Mouse (Mus musculus) cerebellum, adult (tissue): ENCODE measurements at regions not wholly inside any gene's neighbourhood (a gene's known extent, or its start where the extent isn't known, plus 50 kb on each side); places are given as distances from the start of the nearest gene placed in this dataset.

ENCODE experiments used
- ATAC-seq: cut with Nextera tagmentation; 2 replicates; pipeline ENCODE4 v1.9.2; 2017; ENCODE audit warnings: mild to moderate bottlenecking, moderate library complexity, mixed read lengths; ENCODE audit not compliant: insufficient number of reproducible peaks, low FRiP score, low TSS enrichment

GRCm38 (mm10) chr6:18670677-18671076 is 156.0 kb upstream of the Cttnbp2 start:
- no peak for ATAC-seq

DNA sequence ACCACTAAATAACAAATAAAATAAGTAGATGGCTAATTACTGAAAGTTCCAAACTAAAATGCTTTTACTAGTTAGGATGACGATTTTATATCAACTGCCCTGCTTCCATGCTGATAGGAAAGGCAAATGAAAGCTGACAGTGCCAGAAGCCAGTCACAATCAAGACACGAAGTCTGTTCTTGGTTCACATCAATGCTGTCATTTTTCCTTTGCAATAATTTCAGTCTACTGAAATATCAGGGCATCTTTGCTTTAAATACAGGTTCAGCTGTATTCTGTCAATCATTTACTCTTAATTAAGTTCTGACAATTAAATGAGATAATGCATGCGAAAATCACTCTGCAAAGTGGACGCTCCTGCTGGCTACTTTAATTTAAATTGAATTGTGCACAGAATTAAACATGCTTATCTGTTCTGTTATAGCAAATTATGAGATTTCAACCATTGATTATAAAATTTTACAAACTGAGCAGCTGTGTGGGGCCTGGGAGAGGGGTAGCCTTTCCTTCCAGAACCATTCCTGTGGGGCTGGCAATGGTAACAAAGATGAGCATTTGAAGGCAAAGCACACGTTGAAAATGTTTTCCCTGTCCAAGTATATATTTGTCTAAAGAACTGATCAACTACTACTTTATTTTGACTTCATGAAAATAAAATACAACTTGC is 160.1 kb upstream of the Cttnbp2 start:
- ATAC-seq: no peak

- no peak for ATAC-seq
Observed at GRCm38 (mm10) chr6:18677131-18677530, 162.5 kb upstream of the Cttnbp2 start.

DNA sequence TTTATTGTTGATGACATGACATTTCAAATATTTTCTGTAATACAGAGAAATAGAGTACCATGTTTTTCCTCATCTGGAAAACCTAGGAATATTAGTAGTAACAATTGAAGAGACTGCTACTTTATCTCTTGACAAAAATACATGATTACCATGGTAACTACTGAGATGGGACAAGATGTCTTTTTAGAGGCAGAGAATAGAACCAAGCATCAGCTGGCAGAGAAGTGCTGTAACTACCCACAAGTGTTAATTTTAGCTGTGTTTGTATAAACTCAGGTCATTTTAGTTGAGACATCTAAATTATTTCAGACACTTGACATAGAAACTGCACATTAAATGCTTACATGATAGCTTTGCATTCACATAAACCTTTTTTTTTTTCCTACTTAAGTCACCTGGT is 166.1 kb upstream of the Cttnbp2 start:
- no peak for ATAC-seq

DNA sequence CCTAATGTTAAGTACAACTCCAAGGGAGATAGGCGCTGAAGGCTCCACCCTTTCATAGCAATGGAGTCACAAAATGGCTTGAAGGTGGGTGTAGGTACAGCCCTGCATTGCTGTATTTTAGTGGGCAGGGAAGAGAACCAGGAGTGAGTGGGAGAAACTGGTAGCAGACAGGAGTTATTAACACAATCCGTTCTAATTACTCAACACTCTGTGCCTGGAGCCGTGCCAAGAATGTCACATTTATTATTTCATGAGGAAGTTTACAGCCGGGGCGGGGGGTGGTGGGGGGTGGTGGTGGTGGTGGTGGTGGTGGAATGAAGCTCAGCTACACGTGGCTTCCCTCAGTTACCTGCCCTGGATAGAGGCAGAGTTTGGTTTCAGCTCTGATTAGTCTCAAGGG is 166.3 kb upstream of the Lsm8 start:
- ATAC-seq: no peak

GRCm38 (mm10) chr6:18688652-18689348 is 159.6 kb upstream of the Lsm8 start:
- ATAC-seq: peak; percentile 89

GRCm38 (mm10) chr6:18697536-18697935 is 150.8 kb upstream of the Lsm8 start:
- ATAC-seq: no peak

DNA sequence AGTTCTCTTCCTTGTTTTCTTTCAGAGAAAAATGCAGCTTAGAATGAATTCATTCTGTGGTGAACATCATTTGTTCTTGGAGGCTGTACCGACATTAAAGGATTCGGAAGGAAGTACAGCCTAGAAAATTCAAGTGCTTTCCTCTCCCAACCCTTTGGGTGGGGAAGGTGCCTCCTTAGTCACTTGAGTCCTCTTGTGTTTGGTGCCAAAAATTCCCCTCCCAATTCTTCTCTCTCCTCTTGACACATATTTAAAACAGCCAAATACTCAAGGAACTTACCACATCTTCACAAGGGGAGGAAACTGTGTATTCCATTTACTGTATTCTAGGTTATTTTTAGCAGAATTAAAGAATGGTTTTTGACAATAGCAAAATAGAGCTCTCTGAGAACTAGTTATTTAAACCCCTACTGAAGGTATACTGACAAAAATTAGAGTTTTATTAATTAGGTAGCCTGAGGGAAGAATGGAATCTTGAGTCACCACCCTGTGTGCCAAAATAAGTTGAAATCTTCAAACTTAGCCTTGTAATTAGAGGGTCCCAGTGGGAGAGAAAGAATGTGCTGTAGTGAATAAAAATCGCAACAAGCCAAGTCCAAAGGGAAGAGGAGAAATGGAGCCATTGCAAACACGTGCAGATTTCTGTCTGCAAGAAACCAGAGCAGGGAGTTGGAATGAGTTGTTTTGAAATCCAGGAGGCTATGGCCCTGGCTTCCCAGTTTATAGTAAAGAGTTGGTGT is 149.2 kb upstream of the Lsm8 start:
- no peak for ATAC-seq

DNA sequence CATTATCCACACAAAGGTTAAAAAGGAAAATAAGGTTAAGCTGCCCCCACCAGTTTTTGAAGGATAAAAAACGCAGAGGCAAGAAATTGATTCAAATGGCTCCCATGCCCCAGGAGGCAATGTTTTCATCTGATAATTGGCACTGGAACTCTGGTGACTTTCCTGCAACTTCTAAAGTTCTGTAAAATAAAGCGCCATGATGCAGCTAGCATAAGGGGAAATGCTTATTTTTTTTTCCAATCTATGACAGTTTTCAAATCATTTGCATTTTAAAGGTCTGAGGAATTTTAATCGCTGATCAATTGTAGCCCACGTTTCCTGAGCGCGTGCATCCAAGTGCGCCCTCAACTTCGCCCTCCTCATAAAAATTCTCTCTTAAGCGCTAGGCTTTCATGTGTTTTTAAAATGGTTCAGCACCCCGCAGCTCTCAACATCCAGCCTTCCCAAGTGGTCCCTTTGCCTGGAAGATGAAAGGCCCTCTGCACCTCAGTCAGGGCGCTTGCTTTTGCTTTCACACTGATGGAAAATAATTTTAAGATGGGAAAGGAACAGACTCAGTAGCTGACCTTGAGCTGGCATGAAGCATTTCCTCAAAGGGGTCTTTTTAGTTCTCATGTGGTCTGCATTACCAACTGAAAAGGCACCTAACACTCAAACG is 148.5 kb upstream of the Lsm8 start:
- ATAC-seq: no peak

DNA sequence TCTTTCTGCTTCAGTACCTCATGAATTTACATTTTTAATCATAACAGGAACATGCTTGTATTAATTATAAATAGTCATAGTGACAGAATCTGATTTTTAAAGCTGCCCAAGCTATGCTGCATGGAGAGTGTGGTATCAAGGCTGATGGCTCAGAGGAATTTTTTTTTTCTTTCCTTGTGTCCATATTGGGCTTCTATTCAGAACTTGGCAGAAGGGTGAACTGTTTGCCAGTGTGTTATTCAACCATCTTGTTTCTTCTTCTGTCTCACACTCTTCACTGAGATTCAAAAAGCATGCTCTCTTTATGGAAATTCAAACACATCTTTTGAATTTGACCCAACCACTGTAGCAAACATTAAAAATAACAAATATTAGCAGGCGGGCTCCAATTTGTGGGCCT is 137.6 kb upstream of the Lsm8 start:
- ATAC-seq: no peak

GRCm38 (mm10) chr6:18748859-18749258 is 99.5 kb upstream of the Lsm8 start:
- ATAC-seq: no peak

DNA sequence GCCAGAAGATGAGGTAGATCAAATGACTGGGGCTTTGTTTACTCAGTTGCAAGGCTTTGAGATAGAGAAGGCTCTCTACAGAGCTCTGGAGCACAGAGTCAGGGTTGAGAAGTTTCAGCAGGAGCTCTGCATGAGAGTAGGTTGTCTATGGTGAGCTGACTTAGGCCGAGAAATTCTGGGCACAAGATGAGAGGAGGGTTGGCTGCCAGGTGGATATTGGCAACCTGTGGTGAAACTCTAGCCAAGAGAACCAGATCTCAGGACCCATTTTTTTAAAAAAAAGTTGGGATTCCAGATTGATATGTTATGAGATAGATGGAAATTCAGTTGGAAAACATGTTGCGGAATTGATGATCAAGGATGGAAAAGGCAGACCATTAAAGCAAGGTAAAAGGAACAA is 83.8 kb upstream of the Lsm8 start:
- ATAC-seq: no peak

DNA sequence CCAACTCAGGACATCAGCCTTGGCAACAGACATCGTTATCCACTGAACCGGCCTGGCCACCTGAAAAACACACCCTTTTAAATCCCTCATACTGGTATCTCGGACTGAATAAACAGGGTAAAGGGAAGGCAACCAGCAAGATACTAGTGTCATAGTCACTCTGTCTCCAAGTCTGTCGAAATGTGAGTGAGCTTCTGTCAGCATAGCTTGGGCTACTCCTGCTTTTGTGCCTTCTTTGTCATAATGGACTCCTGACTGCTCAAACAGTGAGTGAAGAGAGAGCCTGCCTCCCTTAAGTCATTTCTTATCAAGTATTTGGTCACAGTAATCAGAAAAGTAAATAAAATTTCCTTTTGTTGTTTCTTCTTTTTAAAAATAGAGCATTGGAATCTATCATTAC is 53.0 kb upstream of the Lsm8 start:
- ATAC-seq: no peak

DNA sequence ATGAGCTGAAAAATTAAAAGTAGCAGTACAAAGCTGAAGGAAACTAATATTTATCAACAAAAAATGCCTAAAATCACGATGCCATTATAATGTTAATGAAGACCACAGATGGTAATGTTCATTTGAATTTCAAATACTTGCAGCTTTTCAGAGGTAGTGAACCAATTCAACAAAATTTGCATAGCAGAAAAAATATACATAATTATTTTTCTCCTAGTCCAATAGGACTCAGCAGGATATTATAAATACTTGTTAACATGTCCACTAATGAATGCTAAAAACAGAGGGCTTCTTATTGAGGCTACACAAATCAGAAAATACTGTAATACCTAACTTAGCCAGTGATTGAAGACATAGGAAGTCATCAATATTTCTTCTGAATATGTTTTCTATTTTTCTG is 52.5 kb upstream of the Lsm8 start:
- ATAC-seq: no peak

DNA sequence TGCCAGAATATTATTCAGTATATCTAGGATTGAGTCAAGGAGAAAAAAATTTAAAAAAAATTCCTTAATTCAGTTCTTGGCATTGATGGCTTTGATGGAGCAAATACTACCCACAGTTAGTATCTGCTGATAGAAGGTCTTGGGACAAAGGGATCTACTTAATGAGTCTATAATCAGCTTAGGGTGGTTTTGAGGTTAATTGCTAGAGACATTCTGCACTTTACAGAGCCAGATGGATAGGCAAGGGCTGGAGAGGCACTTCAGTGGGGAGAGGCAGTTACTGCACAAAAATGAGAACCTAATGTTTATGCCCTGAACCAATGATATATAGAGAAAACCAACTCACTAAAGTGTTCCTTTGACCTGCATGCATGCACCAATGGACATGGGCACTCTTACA is 51.8 kb upstream of the Lsm8 start:
- ATAC-seq: no peak
